Mouse (Mus musculus) brown adipose tissue, adult 24 weeks (tissue): ENCODE data around the gene Tesmin. TPM values are rescaled to one million over a fixed set of nuclear protein-coding genes. Genes with fewer than 3 reads are reported as not detected.
A peak's percentile ranks its signal among the peaks of the same experiment; 100 is the strongest.

Experiments used
- H3K27ac ChIP-seq: fragments of 200-500 bp; replicated peaks from 2 replicates; pipeline ENCODE4 v1.5.1; 2012; ENCODE audit warnings: low read depth, mild to moderate bottlenecking, low read length
- H3K4me1 ChIP-seq: fragments of 200-500 bp; 2 replicates; pipeline ENCODE4 v1.6.1; 2012; ENCODE audit warnings: low read length, mixed read lengths; ENCODE audit not compliant: control insufficient read depth, insufficient read depth, insufficient read length
- H3K4me3 ChIP-seq: fragments of 200-500 bp; 2 replicates; pipeline ENCODE4 v1.5.1; 2012; ENCODE audit warnings: low read depth, mild to moderate bottlenecking, low read length, moderate library complexity; ENCODE audit not compliant: insufficient read depth
- polyA plus RNA-seq: library from polyadenylated mRNA; stranded (reverse); fragments of >200 nt; gene quantifications from 2 replicates; pipeline ENCODE4 v1.2.4, GENCODE M21; 2012; ENCODE audit not compliant: missing spikeins, insufficient read depth, insufficient read length

Gene Tesmin
- polyA plus RNA-seq, 1 experiment: not detected

DNA sequence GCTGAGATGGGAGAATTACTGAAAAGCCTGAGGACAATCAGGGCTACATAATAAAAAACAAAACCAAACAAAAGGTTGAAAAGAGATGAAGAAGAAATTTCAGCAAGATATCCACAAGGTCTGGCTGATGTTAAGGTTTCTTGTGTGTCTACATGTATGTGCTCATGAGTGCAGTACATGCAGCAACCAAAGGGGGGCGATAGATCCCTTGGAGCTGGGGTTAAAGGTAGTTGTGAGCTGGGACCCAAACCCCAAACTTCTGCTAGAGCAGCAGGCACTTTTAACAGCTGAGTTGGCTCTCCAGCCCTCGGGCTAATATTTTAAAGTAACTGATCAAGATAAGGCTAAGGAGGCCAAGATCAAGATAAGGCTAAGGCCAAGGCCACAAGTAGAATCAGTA is 14.6 kb upstream of the Tesmin start:
- Histone ChIP-seq H3K27ac (no peak overlapping the region), H3K4me1 (peaks cover 16% of the 10 kb centered on the region), H3K4me3 (no peak overlapping the region)

DNA sequence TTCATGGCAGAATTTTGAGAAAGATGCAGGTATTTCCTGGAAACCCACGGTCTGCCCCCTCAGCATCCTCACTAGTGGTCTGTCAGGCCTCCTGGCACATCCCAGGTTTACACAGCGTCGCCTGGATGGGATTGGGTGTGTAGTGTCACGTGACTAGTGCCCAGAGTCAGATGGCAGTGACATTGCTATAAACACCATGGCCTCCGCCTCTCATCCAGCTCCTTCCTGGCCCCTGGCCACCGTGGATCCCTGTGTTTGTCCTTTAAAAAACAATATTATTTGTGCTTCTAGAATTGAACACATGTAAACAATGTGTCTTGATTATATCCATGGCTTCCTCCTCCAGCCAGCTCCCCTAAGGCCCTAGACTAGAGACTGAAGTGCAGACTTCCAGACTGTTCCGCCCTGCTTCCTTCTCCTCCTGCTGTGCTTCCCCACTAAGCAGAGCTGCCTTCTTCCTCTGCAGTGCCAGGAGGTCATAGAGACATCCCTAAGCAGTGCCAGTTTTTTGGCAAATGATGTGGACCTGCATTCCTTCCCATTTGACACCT is 12.6 kb upstream of the Tesmin start:
- Histone ChIP-seq H3K4me3 (no peak overlapping the region), H3K27ac (peak overlapping the region; percentile 75; the same call in 1 of the 2 replicates), H3K4me1 (peaks cover 16% of the 10 kb centered on the region)

DNA sequence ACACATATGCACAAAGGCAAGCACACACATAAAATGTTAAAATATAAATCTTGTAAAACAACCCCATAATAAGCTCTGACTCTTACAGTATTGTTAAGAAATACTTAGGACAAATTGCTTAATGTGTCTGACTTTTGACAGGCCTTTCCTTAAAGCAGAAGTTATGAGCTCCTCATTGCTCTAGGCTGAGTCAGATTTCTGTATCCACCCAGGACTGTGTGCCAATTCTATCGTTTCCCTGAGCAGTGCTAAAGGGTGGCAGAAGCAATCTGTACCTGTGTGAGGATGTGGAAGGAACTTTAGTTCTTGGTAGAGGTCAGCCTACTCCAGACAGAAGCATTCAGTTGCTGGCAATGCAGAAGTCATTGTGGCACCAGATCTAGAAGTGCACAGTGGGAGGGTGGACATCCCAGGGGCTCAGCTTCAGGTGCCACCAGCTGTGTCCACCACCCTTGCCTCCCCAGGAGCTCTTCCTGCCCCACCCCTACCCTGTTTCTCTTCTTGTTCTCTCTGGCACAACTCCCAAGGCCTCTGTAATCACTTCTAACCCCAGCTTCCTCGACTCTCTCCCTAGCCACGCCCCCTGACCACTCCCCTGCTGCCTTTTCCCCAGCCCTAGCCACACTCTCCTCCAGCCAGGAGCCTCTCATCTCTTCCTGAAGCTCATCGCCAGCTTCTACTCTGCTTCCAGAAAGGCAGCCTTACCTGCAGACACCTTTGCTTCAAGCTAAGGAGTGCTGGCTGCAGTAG is 11.5 kb upstream of the Tesmin start:
- Histone ChIP-seq H3K4me3 (no peak overlapping the region), H3K27ac (peak overlapping the region; percentile 75), H3K4me1 (peaks cover 16% of the 10 kb centered on the region)

DNA sequence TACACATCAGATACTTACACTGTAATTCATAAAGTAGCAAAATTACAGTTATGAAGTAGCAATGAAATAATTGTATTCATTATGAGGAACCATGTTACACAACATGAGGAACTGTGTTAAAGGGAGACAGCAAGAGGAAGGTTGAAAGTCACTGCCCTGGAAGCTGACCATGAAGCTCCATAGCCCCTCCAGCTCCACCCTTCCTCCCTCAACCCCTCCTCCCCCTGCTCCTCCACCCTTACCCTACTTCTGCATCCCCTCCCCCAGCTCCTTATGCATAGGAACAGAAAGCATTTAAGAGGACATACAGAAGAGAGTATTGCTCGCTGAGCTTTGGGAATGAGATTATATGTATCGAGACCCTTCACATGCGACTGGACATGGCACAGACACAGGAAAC is 10.0 kb upstream of the Tesmin start:
- no peak overlapping the region for H3K4me3 ChIP-seq
- H3K27ac ChIP-seq: peak overlapping the region; percentile 53
- H3K4me1 ChIP-seq: peaks cover 16% of the 10 kb centered on the region

DNA sequence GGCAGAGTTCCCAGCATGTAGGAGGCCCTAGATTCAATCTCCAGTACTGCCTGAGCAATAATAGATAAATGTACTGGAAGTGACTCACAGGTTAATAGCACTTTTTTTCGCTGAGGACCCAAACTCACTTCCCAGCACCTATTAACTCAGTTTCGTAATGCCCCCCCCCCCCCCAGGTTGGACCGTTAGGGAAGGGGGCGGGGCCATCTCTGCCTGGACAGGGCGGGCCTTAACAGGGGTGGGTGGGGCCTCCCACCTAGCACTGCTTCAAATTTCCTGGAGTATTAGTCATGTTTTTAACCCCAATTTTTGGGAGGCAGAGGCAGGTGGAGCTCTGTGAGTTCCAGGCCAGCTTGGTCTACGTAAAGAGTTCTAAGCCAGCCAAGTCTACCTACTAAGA is 596 bp upstream of the Tesmin start:
- no peak overlapping the region for H3K4me3 ChIP-seq
- no peak overlapping the region for H3K27ac ChIP-seq
- H3K4me1 ChIP-seq: no peaks in the 10 kb centered on the region

DNA sequence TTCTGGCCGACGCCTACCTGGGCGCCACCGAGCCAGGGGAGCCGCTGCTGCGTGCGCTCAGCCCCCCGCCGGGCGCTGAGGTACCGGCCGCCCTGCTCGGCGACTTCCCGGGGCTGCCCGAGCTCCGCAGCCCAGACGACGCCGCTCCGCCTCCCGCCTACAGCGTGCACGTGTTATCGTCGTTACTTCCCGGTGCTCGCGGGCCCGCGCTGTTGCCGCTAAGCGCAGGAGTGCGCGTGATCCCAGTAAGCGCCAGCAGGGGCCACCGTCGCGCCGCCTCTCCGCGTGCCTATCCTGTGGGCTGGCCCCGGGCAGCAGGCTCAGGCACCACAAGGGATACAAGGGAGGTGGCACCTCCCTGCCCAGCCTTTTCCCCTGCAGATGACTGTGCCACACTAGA is 432 bp downstream of the Tesmin start:
- Histone ChIP-seq H3K4me1 (no peaks in the 10 kb centered on the region), H3K4me3 (peak overlapping the region; percentile 53), H3K27ac (no peak overlapping the region; the same call in 1 of the 2 replicates)

DNA sequence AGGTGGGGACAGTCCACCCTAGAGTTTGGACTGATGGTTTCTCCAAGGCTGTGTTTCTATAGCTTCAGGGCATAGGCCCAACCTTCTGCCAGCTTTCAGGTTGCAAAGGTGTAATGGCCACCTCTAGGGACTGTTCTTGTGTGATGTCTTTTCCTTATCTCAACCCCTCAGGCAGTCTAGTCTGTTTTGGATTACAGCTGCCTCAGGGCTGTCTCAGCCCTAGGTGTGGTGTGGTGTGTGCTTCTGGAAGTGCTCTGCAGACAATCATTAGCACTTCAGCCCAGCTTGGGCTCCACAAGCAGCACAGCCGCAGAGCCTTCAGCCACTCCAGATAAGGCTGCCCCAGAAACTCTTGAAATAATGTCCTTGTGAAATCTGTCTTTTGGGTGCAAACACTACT is 3.7 kb downstream of the Tesmin start:
- no peak overlapping the region for H3K4me3 ChIP-seq
- H3K4me1 ChIP-seq: no peaks in the 10 kb centered on the region
- H3K27ac ChIP-seq: no peak overlapping the region

DNA sequence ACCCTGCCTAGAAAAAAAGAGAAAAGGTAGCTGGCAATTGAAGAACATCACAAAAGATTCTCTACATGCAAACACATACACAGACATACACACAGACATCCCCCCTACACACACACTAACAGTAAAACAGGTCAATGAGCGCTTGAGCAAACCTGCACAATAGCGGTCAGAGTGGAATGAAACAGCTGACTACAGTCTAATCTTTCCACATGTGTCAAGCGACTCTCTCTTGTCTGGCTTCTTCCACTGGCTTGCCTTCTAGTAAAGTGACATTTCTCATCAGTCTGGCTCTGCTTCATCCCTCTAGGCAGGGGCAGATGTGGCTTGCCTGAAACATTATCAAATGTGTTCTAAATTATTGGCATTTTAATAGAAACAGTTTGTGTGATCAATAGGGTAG is 5.6 kb downstream of the Tesmin start:
- no peaks in the 10 kb centered on the region for H3K4me1 ChIP-seq
- H3K27ac ChIP-seq: no peak overlapping the region
- H3K4me3 ChIP-seq: no peak overlapping the region

DNA sequence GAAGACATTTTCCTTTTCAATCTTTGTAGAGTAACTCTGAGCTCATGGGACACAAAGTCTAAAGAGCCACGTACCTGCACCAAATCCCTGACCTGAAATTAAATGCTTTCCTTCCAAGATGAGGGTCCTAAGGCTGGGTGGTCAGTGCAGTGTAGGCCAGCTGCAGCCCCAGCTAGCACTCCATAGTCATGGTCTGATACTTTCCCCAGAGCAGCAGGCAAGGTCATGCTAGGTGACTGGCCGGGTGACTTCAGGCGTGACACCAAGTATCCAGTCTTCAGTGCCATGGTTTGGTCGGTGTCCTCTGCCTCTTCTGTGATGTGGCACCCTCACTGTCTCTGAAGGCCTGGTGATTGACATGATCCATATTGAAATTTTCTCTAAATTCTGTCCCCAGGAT is 11.4 kb downstream of the Tesmin start:
- no peak overlapping the region for H3K4me3 ChIP-seq
- H3K27ac ChIP-seq: no peak overlapping the region
- H3K4me1 ChIP-seq: no peaks in the 10 kb centered on the region

DNA sequence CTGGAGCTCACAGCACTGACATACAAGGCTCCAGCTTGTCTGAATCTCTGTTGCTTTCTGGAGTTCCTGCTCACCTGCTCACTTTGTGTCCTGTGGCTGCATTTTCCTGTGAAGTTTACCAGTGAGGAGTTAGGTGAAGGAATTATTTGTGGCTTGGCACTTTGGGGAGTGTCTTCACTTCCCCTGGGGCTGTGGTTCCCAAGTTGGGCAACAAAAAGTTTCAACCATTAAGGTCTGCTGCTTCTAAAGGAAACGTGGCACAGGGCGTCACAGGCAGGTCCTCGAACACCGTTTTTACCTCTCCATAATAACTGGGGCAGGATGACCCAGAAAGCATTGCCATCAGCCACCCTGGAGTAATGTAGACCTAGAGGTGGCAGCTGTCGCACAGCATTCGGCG is 12.8 kb downstream of the Tesmin start:
- H3K27ac ChIP-seq: no peak overlapping the region
- H3K4me3 ChIP-seq: no peak overlapping the region
- no peaks in the 10 kb centered on the region for H3K4me1 ChIP-seq

DNA sequence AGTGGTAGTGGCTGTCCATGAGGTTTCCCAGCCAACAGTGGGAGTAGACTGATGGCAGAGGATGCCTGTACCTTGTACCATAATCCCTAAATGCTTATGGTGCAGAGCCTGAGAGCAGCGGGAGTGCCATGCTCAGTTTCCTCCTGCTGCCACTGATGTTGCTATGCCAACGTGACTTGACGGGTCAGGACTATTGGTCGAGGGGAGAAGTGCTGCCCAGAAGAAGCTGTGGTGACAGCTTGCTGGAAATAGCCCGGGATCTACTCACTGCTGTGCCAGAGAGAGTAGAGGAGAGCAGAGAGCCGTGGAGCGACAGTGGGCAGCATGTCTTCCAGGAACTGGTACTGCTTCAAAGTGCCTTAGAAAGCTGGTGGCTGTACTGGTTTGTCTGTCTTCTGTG is 13.3 kb downstream of the Tesmin start:
- Histone ChIP-seq H3K4me3 (no peak overlapping the region), H3K4me1 (no peaks in the 10 kb centered on the region), H3K27ac (no peak overlapping the region)

DNA sequence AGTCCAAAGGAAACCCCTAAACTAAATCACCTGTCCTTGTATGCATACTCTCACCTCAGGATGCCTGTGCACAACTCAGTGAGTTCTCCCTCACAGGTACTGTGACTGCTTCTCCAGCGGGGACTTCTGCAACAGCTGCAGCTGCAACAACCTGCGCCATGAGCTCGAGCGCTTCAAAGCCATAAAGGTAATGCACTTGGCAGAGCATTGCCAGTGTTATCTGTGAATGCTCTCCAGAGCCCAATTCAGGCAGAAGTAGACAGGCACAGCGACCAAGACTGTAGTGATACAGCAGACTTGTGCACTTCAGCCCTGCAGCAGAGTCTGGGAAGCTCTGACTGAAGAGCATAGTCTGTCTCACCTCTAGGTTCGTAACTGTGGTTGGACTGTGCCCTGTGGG is 13.7 kb downstream of the Tesmin start:
- Histone ChIP-seq H3K4me1 (no peaks in the 10 kb centered on the region), H3K27ac (no peak overlapping the region), H3K4me3 (no peak overlapping the region)

DNA sequence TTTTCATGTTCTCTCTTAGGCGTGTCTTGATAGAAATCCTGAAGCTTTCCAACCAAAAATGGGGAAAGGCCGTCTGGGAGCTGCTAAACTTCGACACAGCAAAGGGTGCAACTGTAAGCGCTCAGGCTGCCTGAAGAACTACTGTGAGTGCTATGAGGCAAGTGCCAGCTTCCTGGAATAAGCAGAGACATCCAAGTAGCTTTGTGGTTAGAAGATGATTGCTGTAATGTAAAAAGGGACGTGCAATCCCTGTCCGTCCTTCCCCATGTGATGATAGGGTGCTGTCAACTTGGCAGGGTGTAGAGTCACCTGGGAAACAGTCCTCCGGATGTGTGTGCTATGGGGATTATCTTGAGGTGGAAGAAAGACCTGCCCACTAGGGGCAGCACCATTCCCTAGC is 15.4 kb downstream of the Tesmin start:
- Histone ChIP-seq H3K4me1 (no peaks in the 10 kb centered on the region), H3K27ac (no peak overlapping the region), H3K4me3 (no peak overlapping the region)

DNA sequence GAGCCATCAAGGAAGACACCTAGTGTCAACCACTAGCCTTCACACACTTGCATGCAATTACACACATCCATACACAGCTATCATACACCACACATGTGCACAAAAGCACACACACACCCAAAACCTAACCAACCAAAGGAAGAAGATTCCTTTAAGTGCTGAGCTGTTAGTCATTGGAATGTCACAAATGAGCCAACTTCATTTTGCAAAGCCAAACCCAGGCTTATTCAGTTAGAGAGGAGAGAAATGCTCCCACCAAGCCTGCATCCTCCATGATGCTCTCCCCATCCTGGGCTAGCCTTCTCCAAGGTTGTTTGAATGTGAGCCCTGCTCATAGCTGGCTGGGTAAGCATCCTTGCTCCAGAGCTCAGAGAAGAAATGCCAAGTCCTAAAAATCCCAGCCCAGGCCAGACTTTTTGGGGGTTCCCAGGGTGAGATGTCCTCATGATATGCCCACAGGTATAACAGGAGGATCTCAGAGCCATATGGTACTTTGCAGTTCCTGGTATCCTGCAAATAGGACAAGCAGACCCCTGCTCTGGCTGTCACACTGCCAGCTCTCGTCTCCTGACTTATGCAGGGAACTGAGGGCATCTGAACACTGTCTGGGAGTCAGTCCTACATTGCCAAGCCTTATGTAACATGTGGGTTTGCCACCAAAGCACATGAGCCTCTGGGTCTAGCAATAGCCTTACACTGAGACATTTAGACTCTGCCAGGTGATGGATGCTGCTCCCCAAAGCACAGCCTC is 17.0 kb downstream of the Tesmin start:
- Histone ChIP-seq H3K4me1 (no peaks in the 10 kb centered on the region), H3K27ac (no peak overlapping the region), H3K4me3 (no peak overlapping the region)

DNA sequence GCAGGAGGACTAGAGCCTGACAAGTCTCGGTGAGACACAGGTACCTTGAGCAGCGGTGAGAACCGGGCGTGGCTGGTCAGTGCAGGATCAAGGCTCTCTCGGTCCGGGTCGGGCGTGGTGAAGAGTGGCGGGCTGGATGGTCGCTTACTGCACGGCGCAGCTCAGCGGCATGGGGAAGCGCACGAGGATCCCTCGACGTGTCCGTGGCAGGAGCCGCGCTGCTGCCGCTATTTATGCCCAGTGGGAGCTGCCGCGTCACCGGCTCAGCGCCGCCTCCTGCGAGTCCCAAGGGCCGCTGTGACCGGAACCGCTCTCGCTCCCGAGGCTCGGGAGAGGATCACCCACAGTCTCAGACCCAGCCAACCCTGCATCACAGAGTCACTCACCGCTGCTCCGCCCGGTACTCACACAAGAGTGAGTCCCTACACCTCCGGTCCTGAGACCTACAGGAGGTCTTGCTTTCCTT is 25.6 kb downstream of the Tesmin start, which contains the start of gene Gal:
Gene Gal (minus strand): TSS at position 277 of the 466 bp plus-strand sequence.
- 0 out of 2 replicates have a peak within 1 kb of the TSS, but pooled peaks have one; percentile 13 for H3K4me3 ChIP-seq
- no peaks in the 10 kb centered on the region for H3K4me1 ChIP-seq
- no peak within 1 kb of the TSS for H3K27ac ChIP-seq
